Mouse (Mus musculus) ES-E14 (cell line): ENCODE results near the gene Snrk. TPM values are rescaled to one million over a fixed set of nuclear protein-coding genes. Genes with fewer than 3 reads are reported as not detected.

Experiments
- DNase-seq: peaks from one replicate; pipeline ENCODE4 v3.0.0-alpha.2; 2013; ENCODE audit warnings: low read depth, low spot score
- H3K27ac ChIP-seq: 2 replicates; pipeline ENCODE4 v1.5.1; 2012; ENCODE audit warnings: low read depth, mild to moderate bottlenecking, low read length, moderate library complexity, mixed read lengths; ENCODE audit not compliant: poor library complexity, insufficient read depth, severe bottlenecking
- H3K36me3 ChIP-seq: 2 replicates; pipeline ENCODE4 v1.6.1; 2012; ENCODE audit warnings: mild to moderate bottlenecking, low read length, moderate library complexity, mixed read lengths; ENCODE audit not compliant: control insufficient read depth, poor library complexity, insufficient read depth, severe bottlenecking
- H3K4me1 ChIP-seq, 2 experiments: fragments of 150-350 bp in 1 of 2; sonication (generic) in 1 of 2; 2 replicates each; pipeline ENCODE4 v1.6.1; 2012; ENCODE audit warnings: low read length in 2 of 2, mild to moderate bottlenecking in 1 of 2, mixed read lengths in 1 of 2; ENCODE audit not compliant: control insufficient read depth in 2 of 2, insufficient read depth in 2 of 2, poor library complexity in 1 of 2
- H3K4me3 ChIP-seq, 2 experiments: fragments of 150-350 bp in 1 of 2; sonication (generic) in 1 of 2; 2 replicates each; pipeline ENCODE4 v1.5.1; 2012; ENCODE audit warnings: low read length in 2 of 2, low read depth in 1 of 2, mild to moderate bottlenecking in 1 of 2, mixed read lengths in 1 of 2; ENCODE audit not compliant: insufficient read depth in 1 of 2, poor library complexity in 1 of 2, severe bottlenecking in 1 of 2
- H3K9ac ChIP-seq: 2 replicates; pipeline ENCODE4 v1.6.1; 2012; ENCODE audit warnings: low read depth, mild to moderate bottlenecking, low read length, mixed read lengths; ENCODE audit not compliant: poor library complexity, insufficient read depth, severe bottlenecking
- H3K9me3 ChIP-seq: fragments of 150-350 bp; sonication (generic); 2 replicates; pipeline ENCODE4 v1.6.1; 2012; ENCODE audit warnings: low read depth, mild to moderate bottlenecking, low read length; ENCODE audit not compliant: control insufficient read depth, insufficient read depth
- CHD2 ChIP-seq: IDR thresholded peaks from 2 replicates; pipeline ENCODE4 v1.6.1; 2014; ENCODE audit warnings: mild to moderate bottlenecking, low read depth, low read length, inconsistent platforms
- HCFC1 ChIP-seq: IDR thresholded peaks from 2 replicates; pipeline ENCODE4 v1.6.1; 2012; ENCODE audit warnings: low read length, inconsistent platforms, borderline replicate concordance; ENCODE audit not compliant: insufficient read depth
- MAFK ChIP-seq: IDR thresholded peaks from 2 replicates; pipeline ENCODE4 v1.6.1; 2014; ENCODE audit warnings: mild to moderate bottlenecking, low read depth, low read length, inconsistent platforms; ENCODE audit not compliant: insufficient read depth
- ZC3H11A ChIP-seq: IDR thresholded peaks from 2 replicates; pipeline ENCODE4 v1.6.1; 2012; ENCODE audit warnings: low read depth, mild to moderate bottlenecking, inconsistent platforms, low read length, borderline replicate concordance
- ZNF384 ChIP-seq: IDR thresholded peaks from 2 replicates; pipeline ENCODE4 v1.6.1; 2012; ENCODE audit warnings: low read depth, low read length, inconsistent platforms
- in situ Hi-C, 2 experiments: fragments of 600-800 bp; cut with MboI; formaldehyde crosslinking; loops; one replicate each; pipeline ENCODE4 v1.15.1; 2025; ENCODE audit warnings: low sequenced_read_pairs in 2 of 2, inconsistent platforms in 1 of 2; ENCODE audit not compliant: unreplicated experiment in 2 of 2
- total RNA-seq: library from RNA; depleted of rRNA; stranded (reverse); fragments of 300-350 nt; gene quantifications from 2 replicates; pipeline ENCODE4 v1.2.3, GENCODE M21; 2012

The Snrk gene
- total RNA-seq, 1 experiment, result 10.0 TPM

DNA sequence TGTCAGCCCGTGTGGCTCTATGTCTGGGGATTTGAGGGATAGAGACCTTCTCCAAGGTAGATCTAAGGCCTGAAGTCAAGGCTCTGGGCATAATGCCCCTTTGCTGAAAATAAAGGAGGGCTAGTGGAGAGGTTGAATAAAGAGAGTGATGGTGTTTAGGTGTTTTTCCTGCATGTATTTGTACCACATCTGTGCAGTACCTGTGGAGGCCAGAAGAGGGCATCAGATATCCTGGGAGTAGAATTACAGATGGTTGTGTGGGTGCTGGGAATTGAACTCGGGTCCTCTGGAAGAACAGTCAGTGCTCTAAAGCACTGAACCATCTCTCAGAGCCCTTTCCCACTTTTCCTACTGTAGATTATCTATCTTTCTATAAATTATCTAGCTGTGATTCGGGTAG is 27.7 kb downstream of the Snrk start:
- in situ Hi-C loops, result no loop called here

DNA sequence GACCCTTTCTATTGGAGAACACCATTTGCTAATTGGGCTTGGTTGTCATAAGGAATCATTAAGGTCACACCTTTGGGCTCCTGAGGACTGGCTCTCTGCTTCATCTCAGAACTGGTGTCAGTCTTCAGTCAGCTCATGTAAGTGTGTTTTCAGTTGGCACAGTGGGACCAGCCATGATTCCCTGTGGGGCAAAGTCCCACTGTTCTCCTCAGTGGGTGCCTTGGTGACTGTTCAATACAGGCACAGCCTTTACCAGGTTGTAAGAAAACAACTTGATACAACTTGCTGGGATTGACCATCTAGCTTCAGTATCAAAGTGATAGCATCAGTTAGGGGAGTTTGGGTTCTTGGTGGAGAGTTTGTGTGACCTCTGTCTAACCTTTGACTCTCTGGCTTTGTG is 28.6 kb downstream of the Snrk start:
- TF ChIP-seq ZC3H11A (no peak), ZNF384 (no peak), CHD2 (no peak), MAFK (no peak), HCFC1 (no peak)
- Histone ChIP-seq H3K27ac (no peak overlapping the region), H3K9ac (no peak overlapping the region), H3K9me3 (no peaks in the 10 kb centered on the region), H3K4me1 (peaks cover 0 to 5% of the 10 kb centered on the region in 2 experiments; a peak in 2 of 4 replicates), H3K36me3 (peaks cover 2% of the 10 kb centered on the region; the same call in 1 of the 2 replicates), H3K4me3 (no peak overlapping the region)
- DNase-seq, result no peak
- in situ Hi-C loops, result no loop called here

More for the DNA sequence above, 27.7 kb downstream of the Snrk start:
- Histone ChIP-seq H3K9me3 (no peaks in the 10 kb centered on the region), H3K4me3 (no peak overlapping the region), H3K27ac (no peak overlapping the region), H3K4me1 (peaks cover 0 to 5% of the 10 kb centered on the region in 2 experiments; a peak in 2 of 4 replicates), H3K36me3 (peaks cover 2% of the 10 kb centered on the region; the same call in 1 of the 2 replicates), H3K9ac (no peak overlapping the region)
- DNase-seq, result no peak
- no peak for TF ChIP-seq CHD2
- TF ChIP-seq MAFK, result no peak
- TF ChIP-seq ZC3H11A, result no peak

DNA sequence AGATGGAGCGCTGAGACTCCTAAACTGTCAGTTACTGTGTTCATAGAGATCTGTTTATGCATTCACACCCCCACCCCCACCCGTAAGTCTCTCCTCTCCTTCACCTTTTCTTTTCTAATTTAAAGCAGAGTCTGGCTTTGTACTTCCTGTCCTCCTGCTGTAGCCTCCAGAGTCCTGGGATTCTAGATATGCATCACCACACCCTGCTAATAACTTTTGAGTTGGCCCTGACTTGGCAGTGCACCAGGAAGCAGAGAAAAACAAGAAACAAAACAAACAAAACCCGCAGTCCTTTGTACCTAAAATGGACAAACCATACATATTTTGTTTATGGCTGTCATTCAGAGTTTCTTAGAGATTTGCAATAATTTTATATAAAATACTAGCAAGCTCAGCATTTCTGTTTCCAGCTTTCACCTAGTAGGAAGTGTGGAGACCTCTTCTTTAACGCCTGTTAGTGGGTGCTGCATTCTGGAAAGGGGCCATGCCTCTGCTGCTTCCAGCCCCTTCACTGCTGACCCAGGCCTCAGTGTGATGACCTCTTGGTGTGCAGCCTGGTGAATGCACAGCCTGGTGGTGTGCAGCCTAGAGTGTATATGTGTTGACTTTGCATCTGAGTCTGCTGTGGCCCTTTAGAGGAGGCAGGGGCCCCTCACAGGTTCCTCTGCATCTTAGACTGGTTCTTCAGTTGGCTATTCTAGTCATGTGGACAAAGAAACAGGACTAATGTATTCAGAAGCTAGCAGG is 29.2 kb downstream of the Snrk start:
- peaks cover 0 to 5% of the 10 kb centered on the region in 2 experiments; a peak in 2 of 4 replicates for H3K4me1 ChIP-seq
- H3K36me3 ChIP-seq, result peaks cover 2% of the 10 kb centered on the region; the same call in 1 of the 2 replicates
- H3K27ac ChIP-seq, result no peak overlapping the region
- H3K9me3 ChIP-seq, result no peaks in the 10 kb centered on the region
- TF ChIP-seq CHD2, result no peak
- no peak for TF ChIP-seq HCFC1
- TF ChIP-seq ZNF384, result no peak
- TF ChIP-seq ZC3H11A, result no peak
- no peak overlapping the region for H3K4me3 ChIP-seq
- no peak overlapping the region for H3K9ac ChIP-seq
- in situ Hi-C loops, result no loop called here
- no peak for DNase-seq

DNA sequence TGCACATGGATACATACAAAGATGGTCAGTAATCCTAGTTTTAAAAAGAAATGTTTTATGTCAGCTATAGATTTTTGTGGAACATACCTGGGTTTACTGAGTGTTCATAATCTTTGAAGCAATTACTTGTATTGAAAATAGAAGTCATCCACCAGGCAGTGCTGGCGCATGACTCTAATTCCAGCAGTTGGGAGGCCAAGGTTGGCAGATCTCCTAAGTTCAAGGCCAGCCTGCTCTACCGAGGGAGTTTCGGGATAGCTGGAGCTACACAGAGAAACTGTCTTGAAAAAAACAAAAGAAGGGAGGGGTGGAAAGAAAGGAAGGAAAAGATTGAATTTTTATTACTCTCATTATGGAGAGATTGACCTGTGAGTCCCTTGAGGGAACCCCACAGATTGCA is 31.3 kb downstream of the Snrk start:
- Histone ChIP-seq H3K9me3 (no peaks in the 10 kb centered on the region), H3K4me3 (no peak overlapping the region), H3K27ac (no peak overlapping the region), H3K4me1 (peaks cover 0 to 5% of the 10 kb centered on the region in 2 experiments; a peak in 2 of 4 replicates), H3K9ac (no peak overlapping the region), H3K36me3 (peaks cover 2% of the 10 kb centered on the region; the same call in 1 of the 2 replicates)
- TF ChIP-seq CHD2 (no peak), HCFC1 (no peak), MAFK (no peak), ZC3H11A (no peak), ZNF384 (no peak)
- DNase-seq, result no peak
- in situ Hi-C loops, result no loop called here
